Mouse (Mus musculus): ENCODE measurements at regions not wholly inside any gene's neighbourhood (a gene's known extent, or its start where the extent isn't known, plus 50 kb on each side); places are given as distances from the start of the nearest gene placed in this dataset.

- TF ChIP-seq EP300 (IDR thresholded peaks at IDR 0.05; ENCODE audit: insufficient read depth, low read depth, low read length), result no peak
- TF ChIP-seq CTCF (IDR thresholded peaks at IDR 0.05), result no peak
Measured at GRCm38 (mm10) chr12:50261072-50261471, 387.8 kb downstream of the Prkd1 start.
